Mouse (Mus musculus): ENCODE measurements around the gene Casq1. TPM values are rescaled to one million over a fixed set of nuclear protein-coding genes. Genes with fewer than 3 reads are reported as not detected.

Gene Casq1
- polyA plus RNA-seq, 1 experiment: not detected

- TF ChIP-seq POLR2A (IDR thresholded peaks at IDR 0.05; ENCODE audit: borderline replicate concordance, low read depth, low read length) (no peak), CTCF (IDR thresholded peaks at IDR 0.05; ENCODE audit: low read depth, low read length) (no peak)
- no peak overlapping the region for H3K4me3 ChIP-seq (ENCODE audit: insufficient read depth, low read length)
- H3K4me1 ChIP-seq (ENCODE audit: control insufficient read depth, insufficient read depth, low read length): peaks cover 6% of the 10 kb centered on the region
- H3K27ac ChIP-seq (ENCODE audit: insufficient read depth, low read depth, low read length): no peak overlapping the region
These were observed 35.8 kb downstream of the Casq1 start for GRCm38 (mm10) chr1:172183915-172184314.

GRCm38 (mm10) chr1:172183056-172183455 lies 36.6 kb downstream of the Casq1 start:
- TF ChIP-seq POLR2A (IDR thresholded peaks at IDR 0.05; ENCODE audit: borderline replicate concordance, low read depth, low read length): no peak
- no peak for TF ChIP-seq CTCF (IDR thresholded peaks at IDR 0.05; ENCODE audit: low read depth, low read length)
- Histone ChIP-seq H3K27ac (ENCODE audit: insufficient read depth, low read depth, low read length) (no peak overlapping the region), H3K4me1 (ENCODE audit: control insufficient read depth, insufficient read depth, low read length) (peaks cover 4% of the 10 kb centered on the region), H3K4me3 (ENCODE audit: insufficient read depth, low read length) (no peak overlapping the region)

GRCm38 (mm10) chr1:172181777-172182176 lies 37.9 kb downstream of the Casq1 start:
- no peaks in the 10 kb centered on the region for H3K4me1 ChIP-seq (ENCODE audit: control insufficient read depth, insufficient read depth, low read length)

DNA sequence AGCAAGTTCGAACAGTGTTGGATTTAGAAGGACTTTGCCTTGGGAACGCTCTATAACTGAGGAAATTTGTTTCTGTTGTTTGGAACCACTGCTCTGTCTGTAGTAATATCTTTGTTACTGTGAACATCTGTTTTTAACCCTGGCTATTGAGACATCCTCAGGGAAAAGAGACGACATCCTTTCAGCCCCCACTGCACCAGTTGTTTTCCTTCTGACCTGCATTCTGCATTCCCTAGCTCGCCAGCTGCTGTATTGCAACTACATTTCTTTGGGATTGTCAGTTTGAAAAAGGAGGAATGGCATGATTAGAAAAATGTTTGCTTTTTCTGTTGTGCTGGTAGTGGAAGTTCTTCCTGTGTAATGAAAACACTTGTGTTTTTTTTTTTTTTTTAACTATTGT lies 38.8 kb downstream of the Casq1 start:
- no peak overlapping the region for H3K27ac ChIP-seq (ENCODE audit: insufficient read depth, low read depth, low read length)
- TF ChIP-seq POLR2A (IDR thresholded peaks at IDR 0.05; ENCODE audit: borderline replicate concordance, low read depth, low read length) (no peak), CTCF (IDR thresholded peaks at IDR 0.05; ENCODE audit: low read depth, low read length) (no peak)
- no peaks in the 10 kb centered on the region for H3K4me1 ChIP-seq (ENCODE audit: control insufficient read depth, insufficient read depth, low read length)
- H3K4me3 ChIP-seq (ENCODE audit: insufficient read depth, low read length): no peak overlapping the region

More at GRCm38 (mm10) chr1:172181777-172182176, 37.9 kb downstream of the Casq1 start:
- TF ChIP-seq POLR2A (IDR thresholded peaks at IDR 0.05; ENCODE audit: borderline replicate concordance, low read depth, low read length) (no peak), CTCF (IDR thresholded peaks at IDR 0.05; ENCODE audit: low read depth, low read length) (no peak)
- no peak overlapping the region for H3K4me3 ChIP-seq (ENCODE audit: insufficient read depth, low read length)
- H3K27ac ChIP-seq (ENCODE audit: insufficient read depth, low read depth, low read length): no peak overlapping the region

DNA sequence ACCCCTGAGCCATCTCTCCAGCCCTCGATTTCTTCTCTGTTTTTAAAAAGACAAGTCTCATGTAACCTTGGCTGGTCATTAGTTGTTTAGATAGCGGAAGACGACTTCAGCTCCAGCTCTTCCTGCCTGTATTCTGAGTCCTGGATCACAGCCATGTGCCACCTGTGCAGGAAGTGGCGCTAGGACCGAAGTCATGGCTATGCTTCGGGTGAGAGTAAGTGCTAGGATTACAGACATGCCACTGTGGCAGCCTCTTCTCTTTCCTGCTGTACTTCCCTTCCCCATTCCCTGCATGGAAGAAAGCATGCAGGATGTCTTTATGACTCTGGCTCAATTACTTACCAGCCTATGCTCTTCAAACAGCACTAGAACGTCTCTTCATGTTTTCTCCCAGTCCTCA lies 40.6 kb downstream of the Casq1 start:
- Histone ChIP-seq H3K4me1 (ENCODE audit: control insufficient read depth, insufficient read depth, low read length) (no peaks in the 10 kb centered on the region), H3K27ac (ENCODE audit: insufficient read depth, low read depth, low read length) (no peak overlapping the region), H3K4me3 (ENCODE audit: insufficient read depth, low read length) (no peak overlapping the region)
- TF ChIP-seq POLR2A (IDR thresholded peaks at IDR 0.05; ENCODE audit: borderline replicate concordance, low read depth, low read length): no peak
- TF ChIP-seq CTCF (IDR thresholded peaks at IDR 0.05; ENCODE audit: low read depth, low read length): no peak

- no peak overlapping the region for H3K27ac ChIP-seq (ENCODE audit: insufficient read depth, low read depth, low read length)
- no peak overlapping the region for H3K4me3 ChIP-seq (ENCODE audit: insufficient read depth, low read length)
- no peaks in the 10 kb centered on the region for H3K4me1 ChIP-seq (ENCODE audit: control insufficient read depth, insufficient read depth, low read length)
- TF ChIP-seq CTCF (IDR thresholded peaks at IDR 0.05; ENCODE audit: low read depth, low read length) (no peak), POLR2A (IDR thresholded peaks at IDR 0.05; ENCODE audit: borderline replicate concordance, low read depth, low read length) (no peak)
These were observed 41.9 kb downstream of the Casq1 start for GRCm38 (mm10) chr1:172177791-172178190.

DNA sequence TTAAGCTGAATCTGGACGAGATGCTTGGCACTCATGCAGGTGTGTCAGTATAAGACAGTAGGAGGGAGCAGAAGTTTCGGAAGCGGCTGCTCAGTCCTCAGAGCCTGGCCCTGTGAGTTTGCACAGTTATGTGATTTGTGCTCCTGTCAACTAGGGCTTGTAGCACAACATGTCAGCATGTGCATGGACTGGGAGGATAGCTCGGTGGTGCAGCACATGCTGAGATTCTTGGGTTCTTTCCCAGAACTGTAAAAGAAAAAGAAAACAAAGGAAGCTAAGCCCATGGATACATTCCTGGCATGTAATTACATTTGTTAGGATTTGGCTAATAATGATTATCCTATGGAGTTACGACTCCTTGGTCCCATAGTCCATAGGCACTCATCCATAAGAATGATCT lies 46.5 kb downstream of the Casq1 start:
- no peak overlapping the region for H3K27ac ChIP-seq (ENCODE audit: insufficient read depth, low read depth, low read length)
- no peak overlapping the region for H3K4me3 ChIP-seq (ENCODE audit: insufficient read depth, low read length)
- no peak for TF ChIP-seq CTCF (IDR thresholded peaks at IDR 0.05; ENCODE audit: low read depth, low read length)
- TF ChIP-seq POLR2A (IDR thresholded peaks at IDR 0.05; ENCODE audit: borderline replicate concordance, low read depth, low read length): no peak

DNA sequence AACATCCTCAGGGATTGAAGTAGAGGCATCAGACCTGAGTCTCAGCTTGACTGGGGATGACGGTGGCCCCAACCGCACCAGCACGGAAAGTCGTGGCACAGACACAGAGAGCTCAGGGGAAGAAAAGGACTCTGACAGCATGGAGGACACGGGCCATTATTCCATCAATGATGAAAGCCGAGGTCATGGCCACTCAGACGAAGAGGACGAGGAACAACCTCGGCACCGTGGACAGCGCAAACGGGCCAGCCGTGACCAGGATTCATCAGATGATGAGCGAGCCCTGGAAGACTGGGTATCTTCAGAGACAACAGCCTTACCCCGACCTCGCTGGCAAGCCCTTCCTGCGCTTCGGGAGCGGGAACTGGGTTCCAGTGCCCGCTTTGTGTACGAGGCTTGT lies 47.3 kb downstream of the Casq1 start:
- TF ChIP-seq POLR2A (IDR thresholded peaks at IDR 0.05; ENCODE audit: borderline replicate concordance, low read depth, low read length) (no peak), CTCF (IDR thresholded peaks at IDR 0.05; ENCODE audit: low read depth, low read length) (no peak)
- Histone ChIP-seq H3K4me1 (ENCODE audit: control insufficient read depth, insufficient read depth, low read length) (no peaks in the 10 kb centered on the region), H3K27ac (ENCODE audit: insufficient read depth, low read depth, low read length) (no peak overlapping the region), H3K4me3 (ENCODE audit: insufficient read depth, low read length) (no peak overlapping the region)

More for the DNA sequence above, 46.5 kb downstream of the Casq1 start:
- H3K4me1 ChIP-seq (ENCODE audit: control insufficient read depth, insufficient read depth, low read length): no peaks in the 10 kb centered on the region

GRCm38 (mm10) chr1:172169809-172170208 lies 49.9 kb downstream of the Casq1 start:
- Histone ChIP-seq H3K27ac (ENCODE audit: insufficient read depth, low read depth, low read length) (no peak overlapping the region), H3K4me1 (ENCODE audit: control insufficient read depth, insufficient read depth, low read length) (no peaks in the 10 kb centered on the region), H3K4me3 (ENCODE audit: insufficient read depth, low read length) (no peak overlapping the region)
- TF ChIP-seq POLR2A (IDR thresholded peaks at IDR 0.05; ENCODE audit: borderline replicate concordance, low read depth, low read length): no peak
- TF ChIP-seq CTCF (IDR thresholded peaks at IDR 0.05; ENCODE audit: low read depth, low read length): no peak

DNA sequence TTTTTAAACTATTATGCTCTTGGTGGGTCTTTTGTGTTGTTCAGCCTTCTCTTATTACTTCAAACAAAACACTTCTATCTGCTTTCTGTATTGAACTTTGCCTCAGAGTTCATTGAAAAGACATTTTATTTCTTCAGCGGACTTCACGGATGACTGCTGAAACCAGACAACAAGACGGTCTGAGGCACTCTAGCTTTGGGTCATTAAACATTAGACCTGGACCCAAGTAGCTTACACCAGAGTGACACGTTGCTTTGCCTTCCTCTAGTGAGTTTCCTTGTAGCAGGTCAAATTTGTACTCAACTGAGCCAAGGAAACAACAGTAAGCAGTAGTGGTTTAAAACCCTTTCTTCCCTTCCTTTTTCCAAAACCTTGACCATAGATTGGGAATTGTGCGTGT lies 51.8 kb downstream of the Casq1 start:
- no peak overlapping the region for H3K27ac ChIP-seq (ENCODE audit: insufficient read depth, low read depth, low read length)
- H3K4me3 ChIP-seq (ENCODE audit: insufficient read depth, low read length): no peak overlapping the region
- TF ChIP-seq POLR2A (IDR thresholded peaks at IDR 0.05; ENCODE audit: borderline replicate concordance, low read depth, low read length) (no peak), CTCF (IDR thresholded peaks at IDR 0.05; ENCODE audit: low read depth, low read length) (no peak)
- peaks cover 7% of the 10 kb centered on the region for H3K4me1 ChIP-seq (ENCODE audit: control insufficient read depth, insufficient read depth, low read length)

GRCm38 (mm10) chr1:172162959-172163358 lies 56.7 kb downstream of the Casq1 start:
- Histone ChIP-seq H3K4me1 (ENCODE audit: control insufficient read depth, insufficient read depth, low read length) (peaks cover 7% of the 10 kb centered on the region), H3K4me3 (ENCODE audit: insufficient read depth, low read length) (no peak overlapping the region), H3K27ac (ENCODE audit: insufficient read depth, low read depth, low read length) (no peak overlapping the region)
- TF ChIP-seq POLR2A (IDR thresholded peaks at IDR 0.05; ENCODE audit: borderline replicate concordance, low read depth, low read length): no peak
- TF ChIP-seq CTCF (IDR thresholded peaks at IDR 0.05; ENCODE audit: low read depth, low read length): no peak

All from bone marrow macrophage, adult 2 months (primary cell).